Mouse (Mus musculus): Measurements from ENCODE around the gene Lnx1. TPM values are rescaled to one million over a fixed set of nuclear protein-coding genes. Genes with fewer than 3 reads are reported as not detected.

Gene Lnx1
- polyA plus RNA-seq (2015; fragmentation: Illumina TruSeq; extraction: RNeasy Lipid Tissue Mini Kit (QIAGEN cat#74804); ENCODE audit: low read depth, low replicate concordance): 26.2 TPM

DNA sequence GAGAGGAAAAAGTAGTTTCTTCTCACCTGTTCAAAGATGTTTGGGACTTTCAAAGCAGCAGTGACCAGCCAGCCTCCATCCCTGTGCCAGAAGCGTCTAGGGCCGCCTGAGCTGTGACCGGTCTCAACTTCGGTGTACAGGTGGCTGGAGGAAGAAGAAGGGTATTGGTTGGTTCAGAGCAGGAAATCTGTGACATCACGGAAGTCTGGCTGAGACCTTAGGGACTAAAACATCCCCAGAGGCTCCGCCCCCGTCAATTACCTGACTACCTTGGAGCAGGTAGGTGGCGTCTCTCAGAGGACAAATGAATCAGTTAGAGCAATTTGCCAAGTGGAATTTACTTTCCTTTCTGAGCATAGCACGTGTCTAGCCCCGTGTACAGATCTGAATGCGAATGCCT is at the start of gene Lnx1:
Gene Lnx1, minus strand, starts transcription at position 147 of the 400 bp plus-strand sequence.

Other genes starting within 250 kb of the Lnx1 start
- gene Scfd2, start 171.2 kb downstream of the Lnx1 start, polyA plus RNA-seq (2015; fragmentation: Illumina TruSeq; extraction: RNeasy Lipid Tissue Mini Kit (QIAGEN cat#74804); ENCODE audit: low read depth, low replicate concordance): 18.6 TPM
- 39.4 TPM for gene Fip1l1, start 167.5 kb downstream of the Lnx1 start, polyA plus RNA-seq (2015; fragmentation: Illumina TruSeq; extraction: RNeasy Lipid Tissue Mini Kit (QIAGEN cat#74804); ENCODE audit: low read depth, low replicate concordance)

Data from brain, adult 10 weeks (tissue).